Mouse (Mus musculus) cerebellum, adult 11-12 months (tissue): Measurements from ENCODE around the gene Gm14685.
"Not testable (repeated sequence)": the region's sequence is repeated elsewhere in the genome, so short reads cannot be mapped to it uniquely, and the experiment has no call there.

Experiments
- DNase-seq: peaks from one replicate; pipeline ENCODE4 v3.0.0; 2022

The Gm14685 gene

DNA sequence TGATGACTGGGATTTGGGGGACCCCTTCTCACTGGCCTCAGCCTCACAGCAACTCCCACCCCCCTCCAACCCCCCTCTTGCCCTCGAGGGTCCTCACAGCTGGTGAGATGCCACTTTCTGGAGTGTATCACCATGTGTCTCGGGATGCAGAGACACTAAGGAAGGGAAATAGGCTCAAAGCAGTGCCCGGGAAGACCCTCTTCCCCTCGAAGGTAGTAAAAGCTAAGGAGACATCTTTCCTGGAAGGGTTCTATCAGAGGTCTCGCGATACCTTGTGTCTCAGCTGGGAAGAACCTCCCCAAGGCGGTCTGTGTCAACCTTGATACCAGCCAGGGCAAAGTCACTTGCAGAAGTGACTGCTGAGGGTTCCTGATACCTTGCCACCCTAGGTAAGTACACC is at the start of gene Gm14685:
Gm14685 (plus strand) TSS at position 301 of the 400 bp plus-strand sequence.
- DNase-seq, result not testable (repeated sequence)

DNA sequence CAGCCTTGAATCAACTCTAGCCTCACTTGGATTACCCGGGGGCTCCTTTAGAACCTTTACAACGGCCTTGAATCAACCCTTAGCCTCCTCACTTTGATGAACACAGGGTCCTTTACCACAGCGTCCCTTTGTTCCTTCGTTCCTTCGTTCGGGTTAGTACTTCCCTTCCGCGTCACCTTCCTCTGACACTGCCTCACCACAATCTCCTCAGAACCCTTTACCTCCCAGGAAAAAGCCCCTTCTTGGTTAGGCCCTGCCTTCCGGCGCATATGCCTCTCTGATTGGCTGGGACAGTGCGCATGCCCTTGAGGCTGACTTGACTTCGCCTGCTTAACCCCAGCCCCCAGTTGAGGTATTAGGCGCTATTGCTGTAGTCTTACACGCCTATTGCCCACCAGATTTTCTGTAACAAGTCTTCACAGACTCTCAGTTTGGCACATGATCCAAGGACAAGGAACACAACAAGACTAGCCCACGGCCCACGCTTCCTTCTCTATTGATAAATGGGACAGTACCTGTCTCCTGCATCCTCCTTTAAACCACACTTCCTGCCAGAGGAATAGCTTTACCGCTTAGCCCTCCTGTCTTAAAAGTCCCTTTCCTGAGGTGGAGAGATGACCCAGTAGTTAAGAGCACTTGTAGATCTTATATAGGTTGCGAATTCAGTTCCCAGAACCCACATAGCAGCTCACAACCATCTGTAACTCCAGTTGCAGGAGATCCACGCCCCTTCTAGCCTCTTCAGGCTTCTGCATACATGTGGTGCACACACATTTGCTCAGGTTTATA is 34.4 kb upstream of the Gm14685 start, which contains the start of gene Xlr4a:
Xlr4a (minus strand) TSS at position 212 of the 789 bp plus-strand sequence.
- DNase-seq, result not testable (repeated sequence)

DNA sequence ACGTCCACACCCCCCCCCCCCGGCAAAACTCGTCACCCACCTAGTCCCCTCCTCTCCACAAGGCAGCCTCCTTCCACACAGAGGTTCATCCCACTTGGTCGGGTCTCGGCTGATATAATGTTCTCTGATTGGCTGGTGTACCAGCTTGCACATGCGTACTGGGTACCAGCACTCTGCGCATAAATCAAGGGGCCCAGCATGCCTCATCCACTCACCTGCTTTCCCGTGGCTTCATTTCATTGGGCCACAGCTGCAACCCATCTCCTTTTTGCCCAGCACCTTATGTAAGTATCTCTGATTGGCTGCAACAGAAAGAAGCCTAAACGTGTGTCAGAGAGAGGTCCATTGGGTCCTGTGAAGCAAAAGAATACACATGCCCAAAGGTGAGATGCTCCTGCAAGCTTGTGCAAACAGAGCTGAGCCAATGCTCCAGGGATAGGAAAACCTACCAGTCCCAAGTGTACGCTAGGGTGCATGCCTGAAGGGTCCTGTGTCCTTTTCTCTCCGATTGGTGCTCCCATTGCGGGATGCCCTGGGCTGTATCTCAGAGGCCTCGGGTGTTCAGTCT is 19.8 kb upstream of the Gm14685 start, which contains the start of gene Xlr3a:
Xlr3a (minus strand) TSS at position 155 of the 568 bp plus-strand sequence.
- DNase-seq, result peak; percentile 50

GRCm38 (mm10) chrX:73122859-73123829 is 6.3 kb downstream of the Gm14685 start:
- not testable (repeated sequence) for DNase-seq

- not testable (repeated sequence) for DNase-seq
Measured at GRCm38 (mm10) chrX:73143218-73143618, 26.4 kb downstream of the Gm14685 start.

- DNase-seq, result not testable (repeated sequence)
Measured at GRCm38 (mm10) chrX:73148496-73148895, 31.6 kb downstream of the Gm14685 start, which contains the start of gene Xlr5b. TSS of gene Xlr5b (plus strand) at chrX:73148796.

DNA sequence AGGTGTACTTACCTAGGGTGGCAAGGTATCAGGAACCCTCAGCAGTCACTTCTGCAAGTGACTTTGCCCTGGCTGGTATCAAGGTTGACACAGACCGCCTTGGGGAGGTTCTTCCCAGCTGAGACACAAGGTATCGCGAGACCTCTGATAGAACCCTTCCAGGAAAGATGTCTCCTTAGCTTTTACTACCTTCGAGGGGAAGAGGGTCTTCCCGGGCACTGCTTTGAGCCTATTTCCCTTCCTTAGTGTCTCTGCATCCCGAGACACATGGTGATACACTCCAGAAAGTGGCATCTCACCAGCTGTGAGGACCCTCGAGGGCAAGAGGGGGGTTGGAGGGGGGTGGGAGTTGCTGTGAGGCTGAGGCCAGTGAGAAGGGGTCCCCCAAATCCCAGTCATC is 32.5 kb downstream of the Gm14685 start, which contains the start of gene DXBay18:
DXBay18 (minus strand) TSS at position 101 of the 400 bp plus-strand sequence.
- not testable (repeated sequence) for DNase-seq

DNA sequence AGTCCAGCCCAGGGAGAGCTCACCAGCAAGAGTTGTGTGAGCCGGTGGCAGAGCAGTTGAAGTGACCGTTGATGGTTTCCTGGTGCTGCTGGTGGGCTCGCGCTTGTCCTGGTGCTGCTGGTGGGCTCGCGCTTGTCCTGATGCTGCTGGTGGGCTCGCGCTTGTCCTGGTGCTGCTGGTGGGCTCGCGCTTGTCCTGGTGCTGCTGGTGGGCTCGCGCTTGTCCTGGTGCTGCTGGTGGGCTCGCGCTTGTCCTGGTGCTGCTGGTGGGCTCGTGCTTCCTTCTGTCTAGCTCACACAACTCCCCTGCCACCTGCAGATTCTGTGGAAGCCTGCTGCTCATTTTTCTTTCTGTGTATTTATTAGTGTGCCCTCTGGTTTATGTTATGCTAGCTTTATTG is 60.0 kb downstream of the Gm14685 start, which contains the start of gene Spin2d:
Spin2d (minus strand) TSS at position 101 of the 400 bp plus-strand sequence.
- not testable (repeated sequence) for DNase-seq
